Mouse (Mus musculus): ENCODE measurements around the gene Slc26a1.

DNA sequence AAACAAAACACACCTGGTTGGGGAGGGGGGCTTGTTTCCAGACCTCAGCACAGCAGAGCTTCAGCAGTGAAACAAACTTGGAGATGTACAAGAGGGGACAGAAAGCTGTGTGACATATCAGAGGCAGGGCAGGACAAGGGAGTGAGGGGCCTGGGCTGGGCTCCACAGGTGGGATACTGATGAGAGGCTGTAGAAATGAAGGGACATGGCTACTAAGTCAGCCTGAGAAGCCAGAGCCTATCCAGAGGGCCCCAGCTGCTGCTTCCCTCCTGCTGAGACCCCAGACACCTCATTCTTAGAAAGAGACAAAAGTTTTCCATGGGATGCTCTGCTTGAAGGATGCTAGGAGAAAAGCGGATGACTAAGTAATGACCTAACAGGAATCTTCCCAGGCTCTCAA lies 16.8 kb downstream of the Slc26a1 start:
- TF ChIP-seq CTCF (IDR thresholded peaks at IDR 0.05; ENCODE audit: low read depth) (no peak), EP300 (IDR thresholded peaks at IDR 0.05; ENCODE audit: low read depth) (no peak)

Data from liver, postnatal 0 days (tissue).